Mouse (Mus musculus) frontal cortex, adult (tissue): ENCODE results near the gene Arid1a.

Experiments
- ATAC-seq: cut with Nextera tagmentation; 2 replicates; pipeline ENCODE4 v1.9.2; 2017; ENCODE audit warnings: mild to moderate bottlenecking, moderate library complexity, mixed read lengths; ENCODE audit not compliant: low TSS enrichment

Arid1a gene

GRCm38 (mm10) chr4:133730122-133730521 is 26.4 kb downstream of the Arid1a start:
- no peak; the same call in 1 of the 2 replicates for ATAC-seq

- ATAC-seq = peak; percentile 93
These were observed 27.0 kb downstream of the Arid1a start for GRCm38 (mm10) chr4:133729541-133730093.

- ATAC-seq = no peak
These were observed 27.6 kb downstream of the Arid1a start for GRCm38 (mm10) chr4:133729007-133729406.

GRCm38 (mm10) chr4:133728256-133728655 is 28.3 kb downstream of the Arid1a start:
- ATAC-seq = no peak

GRCm38 (mm10) chr4:133725706-133726105 is 30.9 kb downstream of the Arid1a start:
- ATAC-seq = no peak

- ATAC-seq = no peak
These were observed 36.8 kb downstream of the Arid1a start for GRCm38 (mm10) chr4:133719791-133720190.

GRCm38 (mm10) chr4:133712755-133713154 is 43.8 kb downstream of the Arid1a start:
- no peak for ATAC-seq

- no peak for ATAC-seq
These were observed 45.1 kb downstream of the Arid1a start for GRCm38 (mm10) chr4:133711307-133712076.

- ATAC-seq = no peak
These were observed 47.2 kb downstream of the Arid1a start for GRCm38 (mm10) chr4:133709395-133709794.

- no peak for ATAC-seq
These were observed 49.1 kb downstream of the Arid1a start for GRCm38 (mm10) chr4:133707464-133707863.

- ATAC-seq = peak; percentile 84; the same call in 1 of the 2 replicates
These were observed 49.6 kb downstream of the Arid1a start for GRCm38 (mm10) chr4:133706956-133707355.

- no peak for ATAC-seq
These were observed 51.5 kb downstream of the Arid1a start for GRCm38 (mm10) chr4:133705062-133705461.

GRCm38 (mm10) chr4:133700905-133701368 is 55.6 kb downstream of the Arid1a start:
- ATAC-seq = peak; percentile 67

GRCm38 (mm10) chr4:133695363-133695762 is 61.2 kb downstream of the Arid1a start:
- no peak for ATAC-seq

GRCm38 (mm10) chr4:133690252-133690651 is 66.3 kb downstream of the Arid1a start:
- no peak for ATAC-seq

- peak; percentile 72 for ATAC-seq
These were observed 68.0 kb downstream of the Arid1a start for GRCm38 (mm10) chr4:133688417-133689067.

- no peak for ATAC-seq
These were observed 69.4 kb downstream of the Arid1a start for GRCm38 (mm10) chr4:133687126-133687525.

- ATAC-seq = no peak
These were observed 70.1 kb downstream of the Arid1a start for GRCm38 (mm10) chr4:133686512-133686911.

- no peak for ATAC-seq
These were observed 76.3 kb downstream of the Arid1a start for GRCm38 (mm10) chr4:133680206-133680786.

- ATAC-seq = no peak
These were observed 76.9 kb downstream of the Arid1a start for GRCm38 (mm10) chr4:133679629-133680028.

GRCm38 (mm10) chr4:133677266-133677665 is 79.3 kb downstream of the Arid1a start:
- no peak for ATAC-seq

- ATAC-seq = no peak
These were observed 80.4 kb downstream of the Arid1a start for GRCm38 (mm10) chr4:133676189-133676588.
